Mouse (Mus musculus) right cerebral cortex, adult 2 months (tissue): ENCODE results near the gene Rasa3.

Experiments used
- DNase-seq, 2 experiments: peaks; one replicate each; pipeline ENCODE4 v3.0.0; 2021 to 2022; ENCODE audit warnings: low spot score in 2 of 2

The Rasa3 gene

GRCm38 (mm10) chr8:13685674-13686314, 8.4 kb upstream of the Rasa3 start:
- DNase-seq = no peak

DNA sequence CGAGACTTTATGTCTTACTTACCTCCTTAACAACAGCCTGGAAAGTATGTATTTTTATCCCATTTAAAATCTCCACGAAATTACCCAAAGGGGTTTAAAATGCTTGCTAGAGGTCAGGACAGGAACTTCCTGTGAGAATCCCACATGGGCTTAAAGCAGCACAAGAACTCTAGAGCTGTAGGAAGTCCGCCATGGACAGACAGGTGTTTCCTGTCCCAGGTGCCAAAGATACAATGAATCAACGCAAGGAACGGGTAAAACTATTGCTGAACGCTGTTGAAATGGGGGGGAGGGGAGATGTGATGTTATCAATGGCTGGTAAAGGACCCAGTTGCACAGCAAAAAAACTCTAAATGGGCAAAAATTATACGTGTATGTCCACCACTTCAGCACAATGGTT, 6.7 kb upstream of the Rasa3 start:
- no peak for DNase-seq

GRCm38 (mm10) chr8:13678182-13678581, 779 bp upstream of the Rasa3 start:
- no peak for DNase-seq

GRCm38 (mm10) chr8:13676701-13677412, 546 bp downstream of the Rasa3 start:
- peak; percentile 69 to 73 for DNase-seq

DNA sequence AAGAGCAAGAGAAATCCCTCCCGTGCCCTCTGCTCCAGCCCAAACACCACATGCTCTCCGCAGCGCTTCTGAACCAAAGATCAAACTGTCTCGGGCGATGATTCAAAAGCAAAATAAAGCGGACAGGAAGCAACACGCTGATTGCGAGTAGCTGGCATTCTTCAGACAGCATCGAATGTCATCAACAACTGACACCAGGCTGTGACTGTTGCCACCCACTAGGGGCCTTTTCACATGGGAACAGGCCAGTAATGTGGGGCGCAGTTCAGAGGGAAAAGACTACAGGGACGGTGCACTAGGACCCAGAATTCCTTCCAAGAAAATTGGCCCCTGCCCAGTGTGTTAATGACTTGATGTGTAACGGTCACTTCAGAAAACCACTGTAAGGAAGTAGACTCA, 1.1 kb downstream of the Rasa3 start:
- peak; percentile 44 to 68 for DNase-seq

GRCm38 (mm10) chr8:13675524-13675923, 1.9 kb downstream of the Rasa3 start:
- no peak for DNase-seq

- no peak for DNase-seq
Measured at GRCm38 (mm10) chr8:13675121-13675520, 2.3 kb downstream of the Rasa3 start.

GRCm38 (mm10) chr8:13674294-13675010, 3.0 kb downstream of the Rasa3 start:
- DNase-seq = no peak

DNA sequence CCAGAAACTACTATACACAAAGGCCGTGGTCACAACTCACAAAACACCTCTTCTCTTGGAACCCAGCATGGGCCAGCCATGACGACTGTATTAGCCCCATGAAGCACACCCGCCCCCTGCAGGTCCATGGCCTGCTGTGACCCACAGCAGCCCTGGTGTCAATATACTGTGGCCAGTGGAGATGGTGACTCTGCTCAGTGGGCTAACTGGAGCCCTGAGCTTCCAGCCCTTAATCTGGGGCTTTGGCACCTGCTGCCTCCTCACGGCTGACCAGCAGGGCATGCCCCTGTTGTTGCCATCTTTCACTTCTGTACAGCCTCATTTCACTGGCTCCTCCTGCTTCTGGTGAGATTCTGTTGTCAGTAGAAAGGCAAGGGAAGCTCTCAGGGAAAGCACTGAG, 4.2 kb downstream of the Rasa3 start:
- DNase-seq = no peak

DNA sequence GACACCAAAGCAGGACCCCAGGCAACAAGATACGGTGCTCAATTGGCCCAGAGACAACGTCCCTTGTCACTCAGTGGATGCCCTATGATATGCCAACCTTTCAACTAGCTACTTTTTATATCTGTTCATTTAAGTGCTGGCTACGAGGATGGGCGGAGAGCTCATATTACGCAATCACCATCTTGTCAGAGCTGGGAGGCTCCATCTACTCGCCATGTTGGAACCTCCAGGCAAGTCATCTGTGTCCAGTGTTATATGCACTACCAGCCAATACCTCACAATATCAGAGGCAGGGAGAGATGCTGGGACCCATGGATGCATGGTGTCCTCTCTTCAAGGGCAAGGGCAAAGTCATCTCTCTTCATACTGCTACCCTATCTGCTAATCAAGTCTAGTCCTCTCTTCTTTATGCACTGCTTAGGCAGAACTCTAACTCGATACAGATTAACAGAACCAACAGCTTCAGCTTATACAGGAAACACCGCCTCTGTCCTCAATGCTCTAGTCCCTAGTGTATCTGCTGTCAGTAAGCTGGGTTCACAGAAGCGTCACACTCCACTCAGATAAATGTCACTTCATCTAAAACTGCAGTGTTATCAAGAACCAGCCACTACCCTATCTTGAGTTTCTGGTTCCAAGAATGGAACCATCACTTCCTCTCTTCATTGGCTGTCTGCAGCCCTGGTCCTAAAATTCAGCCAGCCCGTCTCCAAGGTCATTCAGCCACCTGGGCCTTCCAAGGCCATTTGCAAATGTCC, 6.0 kb downstream of the Rasa3 start:
- DNase-seq = no peak

DNA sequence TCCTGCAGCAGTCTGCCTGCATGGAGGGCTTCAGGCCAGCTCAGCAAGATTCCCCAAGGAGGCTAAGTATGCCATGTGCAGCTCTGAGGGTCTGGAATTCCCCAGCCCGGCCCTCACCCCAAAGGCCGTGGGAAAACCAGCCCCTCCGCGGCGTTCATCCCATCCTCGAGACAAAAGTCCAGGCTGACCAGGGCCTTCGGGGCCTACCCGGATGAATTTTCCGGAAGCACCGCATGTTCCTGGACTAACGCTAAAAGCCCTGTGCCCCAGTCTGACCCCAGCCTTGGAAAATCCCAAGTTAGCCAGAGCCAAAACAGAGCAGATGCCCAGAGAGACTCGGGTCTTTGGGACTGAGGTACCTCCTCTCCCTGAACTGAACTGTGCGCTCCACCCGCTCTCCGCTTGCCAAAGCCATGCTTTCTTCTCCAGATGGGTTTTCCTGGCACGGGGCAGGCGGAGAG, 7.4 kb downstream of the Rasa3 start:
- DNase-seq = no peak

- DNase-seq = no peak
Measured at GRCm38 (mm10) chr8:13668367-13668766, 9.0 kb downstream of the Rasa3 start.

DNA sequence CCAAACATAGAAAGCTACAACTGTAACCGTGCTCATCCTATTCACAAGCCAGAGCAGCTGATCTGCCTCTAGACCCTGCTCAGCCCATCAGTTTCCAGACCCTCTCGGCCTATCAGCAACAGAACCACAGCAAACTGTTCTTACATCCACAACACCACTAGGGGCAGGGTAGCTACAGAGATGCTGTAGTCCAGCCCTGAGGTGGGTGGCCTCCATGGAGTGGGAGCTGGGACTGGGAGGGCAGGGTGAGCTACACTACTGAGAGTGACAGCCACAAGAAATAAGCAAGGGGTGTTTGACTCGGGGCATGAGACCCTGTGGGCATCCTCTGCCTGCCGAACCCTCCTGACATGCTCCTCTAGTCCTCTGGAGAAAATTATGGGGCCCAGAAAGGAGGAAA, 9.5 kb downstream of the Rasa3 start:
- DNase-seq = no peak

- no peak for DNase-seq
Measured at GRCm38 (mm10) chr8:13665944-13666343, 11.5 kb downstream of the Rasa3 start.

DNA sequence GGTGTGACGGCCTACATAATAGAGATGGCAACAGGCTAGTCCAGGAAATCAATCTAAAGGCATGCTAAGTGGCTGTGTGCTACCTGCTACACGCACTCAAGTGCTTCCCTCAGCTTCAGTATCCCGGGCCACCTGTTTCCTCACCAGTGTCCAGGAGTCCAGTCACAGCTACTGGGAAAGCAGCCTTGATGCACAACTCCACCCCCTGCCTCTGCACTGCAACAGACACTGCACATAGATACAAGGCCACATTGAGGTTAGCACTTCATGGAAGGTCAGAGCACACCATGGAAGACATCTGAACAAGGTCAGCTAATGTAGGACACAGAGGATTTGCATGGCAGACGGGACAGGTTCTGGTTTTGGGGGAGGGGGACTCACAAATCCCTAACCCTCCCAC, 11.9 kb downstream of the Rasa3 start:
- no peak for DNase-seq

- no peak for DNase-seq
Measured at GRCm38 (mm10) chr8:13664711-13665210, 12.6 kb downstream of the Rasa3 start.

- no peak for DNase-seq
Measured at GRCm38 (mm10) chr8:13660323-13660722, 17.1 kb downstream of the Rasa3 start.

DNA sequence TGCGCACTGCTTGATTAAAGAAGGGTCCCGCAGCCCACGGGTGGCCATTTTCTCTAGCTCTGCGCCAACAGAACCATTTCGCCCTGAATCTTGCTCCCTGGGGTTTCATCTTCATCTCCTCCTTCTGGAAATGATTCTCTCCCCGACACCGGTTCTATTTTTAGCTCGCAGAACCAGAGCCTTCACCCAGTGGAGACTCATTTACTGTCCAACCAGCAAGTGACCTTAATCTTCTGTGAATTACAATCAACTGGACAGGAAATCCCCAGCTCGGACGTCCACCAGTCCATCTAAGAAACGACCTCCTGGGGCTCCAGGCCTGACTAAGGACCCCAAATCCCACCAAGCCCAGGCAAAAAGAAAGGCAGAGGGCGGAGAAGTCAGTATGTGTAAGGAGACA, 19.9 kb downstream of the Rasa3 start:
- no peak for DNase-seq

GRCm38 (mm10) chr8:13655033-13655351, 22.4 kb downstream of the Rasa3 start:
- DNase-seq = no peak

GRCm38 (mm10) chr8:13654350-13655032, 22.9 kb downstream of the Rasa3 start:
- no peak for DNase-seq

- DNase-seq = no peak
Measured at GRCm38 (mm10) chr8:13650541-13651191, 26.7 kb downstream of the Rasa3 start.
